Mouse (Mus musculus): ENCODE measurements around the gene Lrrn4cl.
"Not testable (repeated sequence)": the region's sequence is repeated elsewhere in the genome, so short reads cannot be mapped to it uniquely, and the experiment has no call there.

Lrrn4cl gene

GRCm38 (mm10) chr19:8850402-8850901 lies at the start of gene Lrrn4cl:
Gene Lrrn4cl, plus strand, starts transcription at chr19:8850768.
- no peak for DNase-seq

GRCm38 (mm10) chr19:8802130-8802821 lies 48.3 kb upstream of the Lrrn4cl start, which contains the start of gene Zbtb3:
Gene Zbtb3, plus strand, starts transcription at chr19:8802555.
- peak; percentile 98 for DNase-seq

GRCm38 (mm10) chr19:8803204-8803780 lies 47.3 kb upstream of the Lrrn4cl start:
- no peak for DNase-seq

GRCm38 (mm10) chr19:8803879-8804660 lies 46.5 kb upstream of the Lrrn4cl start:
- no peak for DNase-seq

GRCm38 (mm10) chr19:8806810-8807209 lies 43.8 kb upstream of the Lrrn4cl start:
- no peak for DNase-seq

DNA sequence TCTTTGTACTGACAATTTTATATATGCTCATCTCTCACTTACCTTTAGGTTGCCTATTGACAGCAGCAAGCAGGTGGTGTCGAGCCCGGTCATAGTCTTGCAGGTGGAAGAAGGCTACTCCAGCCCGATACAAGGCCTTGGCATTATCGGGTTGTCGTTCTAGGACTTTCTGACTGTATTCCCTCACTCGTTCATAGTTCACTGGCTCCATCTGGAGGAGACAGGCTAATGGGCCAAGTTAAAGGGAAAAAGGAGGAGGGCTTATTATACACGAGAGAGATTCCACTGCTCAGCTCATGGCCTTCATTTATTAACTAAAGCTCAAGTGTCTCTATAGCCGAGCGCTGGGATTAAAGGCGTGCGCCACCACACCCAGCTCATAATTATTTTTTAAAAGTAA lies 34.8 kb upstream of the Lrrn4cl start:
- DNase-seq: peak; percentile 74

DNA sequence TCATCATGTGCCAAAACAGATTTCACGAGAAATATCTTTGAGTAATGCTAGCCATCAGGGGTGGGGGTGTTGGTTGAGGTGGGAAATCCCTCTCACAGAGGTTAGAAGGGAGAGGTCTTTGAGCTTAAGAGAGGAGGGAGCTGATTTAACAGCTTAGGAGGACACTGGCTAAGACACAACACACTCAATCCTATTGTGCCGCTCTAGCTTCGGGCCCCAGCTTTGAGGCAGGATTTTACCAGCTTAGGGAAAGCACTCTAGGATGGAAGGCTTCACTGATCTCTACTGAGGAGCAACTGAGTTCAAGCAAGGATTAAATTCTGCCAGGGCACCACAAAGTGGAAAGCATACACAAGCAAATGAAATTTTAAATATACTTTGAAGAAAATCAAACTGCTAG lies 33.6 kb upstream of the Lrrn4cl start:
- DNase-seq: no peak

- DNase-seq: no peak
Observed at GRCm38 (mm10) chr19:8818301-8818798, 32.2 kb upstream of the Lrrn4cl start.

DNA sequence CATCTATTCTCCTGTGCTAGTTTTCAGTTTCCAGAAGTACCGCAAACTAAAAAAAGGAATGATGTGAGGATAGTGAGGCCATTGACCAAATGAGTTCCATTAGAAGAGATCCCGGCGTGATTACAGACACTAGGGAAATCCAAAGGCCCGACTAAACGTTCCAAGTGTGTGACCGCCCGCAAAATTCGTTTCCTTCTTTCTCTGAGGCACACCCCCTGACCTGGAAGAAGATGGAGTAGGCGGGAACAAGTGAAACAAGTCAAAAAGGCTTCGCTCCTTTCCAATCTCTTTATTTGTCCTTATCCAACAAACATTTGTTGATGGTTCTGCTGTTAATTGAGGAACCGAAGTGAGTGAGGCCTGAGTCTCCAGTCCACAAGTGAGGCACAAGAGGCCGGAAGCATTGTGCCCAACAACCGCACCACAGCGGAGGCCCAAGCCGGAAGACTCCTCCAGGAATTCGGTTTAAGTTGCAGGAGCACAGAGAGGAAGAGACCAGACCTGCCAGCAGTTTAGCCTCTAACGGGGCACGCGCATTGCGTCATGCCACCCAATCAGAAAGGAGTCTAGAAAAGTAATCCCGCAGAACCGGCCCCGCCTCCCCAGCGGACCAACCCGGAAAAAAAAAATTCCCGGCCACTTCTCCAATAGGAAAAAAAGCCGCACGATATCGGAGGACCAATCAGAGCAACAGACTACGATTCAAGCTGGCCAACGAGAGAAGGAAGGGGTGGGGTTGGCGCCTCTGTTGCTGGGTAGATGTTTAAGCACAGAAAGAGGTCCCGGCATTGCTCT lies 31.6 kb upstream of the Lrrn4cl start, which contains the start of gene Ttc9c:
TSS of gene Ttc9c (minus strand) at position 533 of the 795 bp plus-strand sequence.
- peak; percentile 99 for DNase-seq

DNA sequence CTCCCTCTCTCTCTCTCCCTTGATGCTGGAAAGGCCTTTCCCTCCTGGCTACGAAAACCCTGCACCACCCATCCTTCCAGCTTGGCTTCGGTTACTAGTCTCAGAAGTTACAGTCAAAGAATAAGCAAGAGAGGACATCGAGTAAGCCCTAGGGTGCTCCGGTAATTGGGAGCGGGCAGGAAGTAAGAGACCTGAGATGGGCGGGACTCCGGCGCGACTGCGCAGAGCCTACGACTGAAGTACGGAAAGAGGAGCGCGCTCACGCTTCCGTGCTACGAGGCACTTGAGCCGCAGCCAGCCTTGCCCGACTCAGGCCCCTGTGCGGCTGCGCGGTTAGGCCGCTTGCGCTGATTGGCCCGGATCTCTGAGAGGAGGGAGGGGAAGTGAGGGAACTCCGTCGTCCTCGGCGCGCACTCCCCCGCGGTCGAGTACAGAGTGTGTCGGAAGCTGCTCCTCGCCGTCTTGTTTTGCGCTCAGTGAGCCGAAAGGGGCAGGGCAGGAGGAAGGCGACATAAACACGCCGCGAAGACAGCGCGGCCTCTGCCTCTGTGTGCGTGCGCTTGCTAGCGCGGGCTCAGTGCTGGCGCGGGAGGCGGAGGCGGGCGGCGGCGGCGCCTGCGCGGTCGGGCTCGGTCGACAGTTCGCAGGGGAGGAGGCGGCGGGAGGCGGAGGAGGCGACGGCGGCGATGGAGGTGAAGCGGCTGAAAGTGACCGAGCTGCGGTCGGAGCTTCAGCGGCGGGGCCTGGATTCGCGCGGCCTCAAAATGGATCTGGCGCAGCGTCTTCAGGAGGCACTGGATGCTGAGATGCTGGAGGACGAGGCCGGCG lies 30.8 kb upstream of the Lrrn4cl start, which contains the start of gene Hnrnpul2:
TSS of gene Hnrnpul2 (plus strand) at position 415 of the 828 bp plus-strand sequence.
- peak; percentile 99 for DNase-seq

- DNase-seq: no peak
Observed at GRCm38 (mm10) chr19:8820424-8820956, 30.1 kb upstream of the Lrrn4cl start.

- peak; percentile 84 for DNase-seq
Observed at GRCm38 (mm10) chr19:8821146-8821545, 29.4 kb upstream of the Lrrn4cl start.

DNA sequence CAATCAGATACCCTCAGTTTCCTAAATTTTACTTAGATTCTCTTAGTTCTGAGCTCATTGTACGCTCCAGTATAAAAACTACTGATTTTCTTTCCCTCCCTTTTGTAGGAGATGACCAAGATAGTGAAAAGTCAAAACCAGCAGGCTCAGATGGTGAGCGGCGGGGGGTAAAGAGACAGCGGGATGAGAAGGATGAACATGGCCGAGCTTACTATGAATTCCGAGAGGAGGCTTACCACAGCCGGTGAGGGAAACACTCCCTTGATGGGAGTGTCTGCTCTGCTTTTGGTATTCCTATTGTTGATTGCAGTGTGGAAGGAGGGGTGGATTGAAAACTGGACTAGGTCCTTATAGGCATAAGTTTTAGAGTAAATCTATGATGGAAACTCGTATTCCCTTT lies 27.9 kb upstream of the Lrrn4cl start:
- DNase-seq: no peak

- DNase-seq: no peak
Observed at GRCm38 (mm10) chr19:8829660-8830059, 20.9 kb upstream of the Lrrn4cl start, which contains the start of gene AC129217.1. Gene AC129217.1, plus strand, starts transcription at chr19:8829773.

DNA sequence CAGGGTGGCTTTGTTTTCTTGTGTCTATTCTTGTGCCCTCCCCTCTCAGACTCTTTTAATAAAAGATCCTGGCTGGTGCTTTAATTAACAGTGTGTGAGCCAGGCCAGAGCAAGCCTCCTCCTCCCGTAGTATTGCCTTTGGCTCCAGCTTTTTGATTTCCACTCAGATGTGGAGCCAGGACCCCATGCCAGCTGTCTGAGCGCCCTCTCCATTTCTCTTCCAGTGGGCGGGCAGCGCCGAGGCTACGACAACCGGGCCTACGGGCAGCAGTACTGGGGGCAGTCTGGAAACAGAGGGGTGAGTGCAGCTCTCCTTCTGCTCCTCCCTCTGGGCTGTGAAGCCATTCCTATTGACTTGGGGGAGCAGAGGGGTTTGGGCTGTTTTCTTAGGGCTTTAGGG lies 19.9 kb upstream of the Lrrn4cl start:
- DNase-seq: no peak

DNA sequence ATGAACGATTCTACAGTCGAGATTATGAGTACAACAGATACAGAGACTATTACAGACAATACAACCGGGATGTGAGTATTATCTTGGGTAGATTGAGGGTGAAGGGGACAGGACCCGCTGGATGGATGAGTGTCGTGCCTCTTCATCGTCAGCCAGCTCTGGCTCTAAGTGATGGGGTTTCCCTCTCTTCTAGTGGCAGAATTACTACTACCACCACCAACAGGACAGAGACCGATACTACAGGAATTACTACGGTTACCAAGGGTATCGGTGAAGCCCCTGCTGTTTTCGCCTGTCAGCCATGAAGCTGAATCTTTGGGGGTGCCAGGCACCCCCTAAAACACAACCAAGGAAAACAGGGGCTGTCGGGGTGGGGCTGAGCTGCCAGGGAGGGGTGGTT lies 19.3 kb upstream of the Lrrn4cl start:
- DNase-seq: no peak

DNA sequence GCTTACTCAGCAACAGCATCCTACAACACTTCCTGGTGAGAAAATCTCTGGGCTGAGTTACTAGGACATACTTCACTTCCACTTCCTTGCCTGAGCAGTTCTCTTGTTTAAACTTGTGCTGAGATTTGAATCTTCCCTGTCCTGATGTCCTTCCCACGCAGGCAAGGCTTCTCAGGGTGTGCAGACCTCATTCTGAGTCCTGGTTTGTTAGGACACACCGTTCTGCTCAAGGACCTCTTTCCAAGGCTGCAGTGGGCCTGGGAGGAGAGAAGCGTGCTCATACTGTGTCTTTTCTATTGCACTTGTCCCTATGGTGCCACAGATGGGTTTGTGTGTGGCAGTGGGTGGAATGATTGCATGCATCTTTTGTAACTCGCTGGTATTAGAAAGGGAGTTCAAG lies 17.6 kb upstream of the Lrrn4cl start:
- no peak for DNase-seq

GRCm38 (mm10) chr19:8836327-8836726 lies 14.2 kb upstream of the Lrrn4cl start:
- not testable (repeated sequence) for DNase-seq

GRCm38 (mm10) chr19:8837251-8837791 lies 13.2 kb upstream of the Lrrn4cl start, which contains the start of gene Bscl2:
Gene Bscl2, plus strand, starts transcription at chr19:8837467.
- peak; percentile 90 for DNase-seq

GRCm38 (mm10) chr19:8838041-8838730 lies 12.4 kb upstream of the Lrrn4cl start:
- peak; percentile 83 for DNase-seq
